ENCODE assay signal across 10 mouse cellular contexts in genomic region chr2:166059684-166060423, GRCm38 (mm10).
DNase-seq lines count a peak whose midpoint lies in the region; ATAC-seq lines count a peak whose summit lies in the region.
"Had no signal": no experiment of that assay in that cellular context is flagged by ENCODE, and none has a peak within 500 bp of the region (broad histone marks: within the 10 kb centered on the region; RNA-seq: fewer than 3 reads in every experiment).

No protein-coding gene starts in this region.

- H3K36me3 ChIP-seq in kidney, embryonic 14.5 days (ENCODE audit: control insufficient read depth, insufficient read depth, low read length): peaks cover 76% of the 10 kb centered on the region

- H3K9me3 ChIP-seq in kidney, embryonic 14.5 days (ENCODE audit: control insufficient read depth, low read length): no peaks in the 10 kb centered on the region
- H3K9me3 ChIP-seq: embryonic facial prominence, embryonic 13.5 days; limb, embryonic 12.5 days had no signal

- DNase-seq in CD4-positive, CD25-positive, alpha-beta regulatory T cell, adult 2 months (ENCODE audit: low read depth, low spot score): peak; percentile 74
- peak; percentile 54 for DNase-seq in kidney, adult 9 months
- DNase-seq in adipocyte (ENCODE audit: low spot score): peak; percentile 27
- peak; percentile 60 to 64 for DNase-seq in layer of hippocampus, adult 8-10 months (ENCODE audit: low spot score in 2 of 2)
- DNase-seq in naive thymus-derived CD4-positive, alpha-beta T cell, adult 2 months (ENCODE audit: low read depth): peak; percentile 60
- no peak for DNase-seq in urinary bladder, postnatal 25 days (ENCODE audit: low spot score)

- H3K4me1 ChIP-seq in kidney, embryonic 14.5 days (ENCODE audit: control insufficient read depth, insufficient read depth, low read length): no peaks in the 10 kb centered on the region
- H3K4me1 ChIP-seq: limb, embryonic 12.5 days had no signal

- H3K27me3 ChIP-seq in kidney, embryonic 14.5 days (ENCODE audit: control insufficient read depth, insufficient read depth, low read length): no peaks in the 10 kb centered on the region
- H3K27me3 ChIP-seq: embryonic facial prominence, embryonic 13.5 days; limb, embryonic 12.5 days had no signal

- H3K4me3 ChIP-seq in kidney, embryonic 14.5 days (ENCODE audit: low read length): no peak overlapping the region
- H3K4me3 ChIP-seq: embryonic facial prominence, embryonic 13.5 days; limb, embryonic 12.5 days had no signal

- H3K9ac ChIP-seq in kidney, embryonic 14.5 days (ENCODE audit: low read depth, low read length): no peak overlapping the region
- H3K9ac ChIP-seq: embryonic facial prominence, embryonic 13.5 days; limb, embryonic 12.5 days had no signal

- no peak overlapping the region for H3K27ac ChIP-seq in kidney, embryonic 14.5 days (ENCODE audit: low read depth, low read length)
- H3K27ac ChIP-seq: embryonic facial prominence, embryonic 13.5 days; limb, embryonic 12.5 days had no signal

- no peak overlapping the region for H3K4me2 ChIP-seq in kidney, embryonic 14.5 days (replicated peaks; ENCODE audit: low read depth, low read length)
- H3K4me2 ChIP-seq: embryonic facial prominence, embryonic 13.5 days; limb, embryonic 12.5 days had no signal

- no peak for ATAC-seq in CD4-positive, CD25-positive, alpha-beta regulatory T cell, adult 4 months
- ATAC-seq in kidney, embryonic 14.5 days (ENCODE audit: low FRiP score, low TSS enrichment): no peak

- 82% methylated on average over 7 of the region's 7 CpGs for WGBS in kidney, embryonic 14.5 days
